Mouse (Mus musculus): ENCODE results near the gene Olfr1221.

DNA sequence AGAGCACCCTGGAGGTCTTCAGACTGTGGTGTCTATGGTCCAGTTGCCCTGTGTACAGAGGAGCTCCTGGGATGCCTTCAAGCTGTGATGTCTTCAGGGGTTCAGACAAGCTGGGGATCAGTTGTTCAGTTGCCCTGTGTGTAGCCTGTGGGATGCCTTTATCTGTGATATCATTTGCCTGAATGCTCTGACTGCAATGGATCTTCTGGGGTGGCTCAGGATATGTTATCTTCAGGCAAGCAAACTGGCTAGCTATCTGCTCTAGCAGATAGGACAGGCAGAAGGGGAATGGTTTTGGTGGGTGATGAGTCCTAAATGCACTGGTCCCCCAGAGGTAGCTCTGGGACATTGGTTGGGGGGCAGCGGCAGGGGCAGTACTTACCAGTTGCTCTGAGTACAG lies 23.2 kb downstream of the Olfr1221 start:
- TF ChIP-seq CTCF (IDR thresholded peaks at IDR 0.05; ENCODE audit: low read depth, low read length): no peak
- no peak for TF ChIP-seq TAL1 (conservative IDR thresholded peaks at IDR 0.05; ENCODE audit: low read depth, low read length)
- no peak for TF ChIP-seq GATA1 (IDR thresholded peaks at IDR 0.05; ENCODE audit: borderline replicate concordance, low read length)
- no peak for TF ChIP-seq GATA2 (IDR thresholded peaks at IDR 0.05; ENCODE audit: borderline replicate concordance, low read depth, low read length)

Data from G1E (cell line).